Mouse (Mus musculus) layer of hippocampus, postnatal 10 days (tissue): Measurements from ENCODE around the gene Rpf2. TPM values are rescaled to one million over a fixed set of nuclear protein-coding genes. Genes with fewer than 3 reads are reported as not detected.

Experiments
- DNase-seq, 2 experiments: peaks; one replicate each; pipeline ENCODE4 v3.0.0; 2021; ENCODE audit warnings: low spot score in 2 of 2
- long read RNA-seq: library from polyadenylated mRNA; stranded (forward); transcript quantifications from one replicate; pipeline ENCODE4 v2.0.0, GENCODE M21; 2023
- total RNA-seq, 2 experiments: library from RNA; stranded (reverse); gene quantifications; 2 replicates each; pipeline ENCODE4 v1.2.3; 2021

The Rpf2 gene
- 10 to 100 TPM; 28.1 to 35.3 TPM for total RNA-seq
- long read RNA-seq, transcript Rpf2-206 (10 exons, 1,296 nt), result major isoform, 36 of 46 reads
- long read RNA-seq, partial matches to known transcripts, result 1 of 46 reads
- long read RNA-seq, other reads (novel, unspliced or antisense), result 6 of 46 reads

GRCm38 (mm10) chr10:40246374-40247165 is at the start of gene Rpf2:
Gene Rpf2, minus strand, starts transcription at chr10:40247036.
- DNase-seq, result peak; percentile 78 to 82

- DNase-seq, result no peak
Observed at GRCm38 (mm10) chr10:40292640-40293039, 45.8 kb upstream of the Rpf2 start.

GRCm38 (mm10) chr10:40286767-40287166 is 39.9 kb upstream of the Rpf2 start:
- DNase-seq, result no peak

- no peak for DNase-seq
Observed at GRCm38 (mm10) chr10:40285571-40285970, 38.7 kb upstream of the Rpf2 start.

- no peak for DNase-seq
Observed at GRCm38 (mm10) chr10:40284997-40285396, 38.2 kb upstream of the Rpf2 start.

GRCm38 (mm10) chr10:40284179-40284831 is 37.5 kb upstream of the Rpf2 start:
- DNase-seq, result peak; percentile 13 to 34

GRCm38 (mm10) chr10:40283636-40284035 is 36.8 kb upstream of the Rpf2 start:
- DNase-seq, result no peak

- no peak for DNase-seq
Observed at GRCm38 (mm10) chr10:40281565-40281964, 34.7 kb upstream of the Rpf2 start.

- DNase-seq, result no peak
Observed at GRCm38 (mm10) chr10:40278317-40278716, 31.5 kb upstream of the Rpf2 start.

GRCm38 (mm10) chr10:40275991-40276390 is 29.2 kb upstream of the Rpf2 start:
- no peak for DNase-seq

- no peak for DNase-seq
Observed at GRCm38 (mm10) chr10:40273938-40274337, 27.1 kb upstream of the Rpf2 start.

- DNase-seq, result no peak
Observed at GRCm38 (mm10) chr10:40271216-40271615, 24.4 kb upstream of the Rpf2 start.

- no peak for DNase-seq
Observed at GRCm38 (mm10) chr10:40264920-40265319, 18.1 kb upstream of the Rpf2 start.

- DNase-seq, result no peak
Observed at GRCm38 (mm10) chr10:40263691-40264090, 16.9 kb upstream of the Rpf2 start.

- no peak for DNase-seq
Observed at GRCm38 (mm10) chr10:40262200-40262599, 15.4 kb upstream of the Rpf2 start.

GRCm38 (mm10) chr10:40260305-40260704 is 13.5 kb upstream of the Rpf2 start:
- no peak for DNase-seq

- DNase-seq, result no peak
Observed at GRCm38 (mm10) chr10:40259542-40259941, 12.7 kb upstream of the Rpf2 start.

- DNase-seq, result peak; percentile 41 to 58
Observed at GRCm38 (mm10) chr10:40258976-40259375, 12.1 kb upstream of the Rpf2 start.

- DNase-seq, result peak; percentile 62 to 66
Observed at GRCm38 (mm10) chr10:40258401-40258966, 11.6 kb upstream of the Rpf2 start.

GRCm38 (mm10) chr10:40257414-40258255 is 10.8 kb upstream of the Rpf2 start, which contains the start of gene Gtf3c6:
Gene Gtf3c6, minus strand, starts transcription at chr10:40258108.
- peak; percentile 96 to 97 for DNase-seq

- DNase-seq, result peak; percentile 25 to 42
Observed at GRCm38 (mm10) chr10:40256716-40257115, 9.9 kb upstream of the Rpf2 start.
